Mouse (Mus musculus) forebrain, embryonic 13.5 days (tissue): ENCODE results near the gene Kif6. TPM values are rescaled to one million over a fixed set of nuclear protein-coding genes. Genes with fewer than 3 reads are reported as not detected.

ENCODE experiments used
- ATAC-seq: fragments of 200-750 bp; cut with Nextera tagmentation; 2 replicates; pipeline ENCODE4 v1.8.0; 2017
- H3K27ac ChIP-seq: fragments of 300-500 bp; sonication (generic); 2 replicates; pipeline ENCODE4 v1.5.1; 2015; ENCODE audit warnings: inconsistent platforms, mild to moderate bottlenecking, moderate library complexity
- H3K27me3 ChIP-seq: fragments of 300-500 bp; sonication (generic); 2 replicates; pipeline ENCODE4 v1.6.1; 2015; ENCODE audit warnings: mild to moderate bottlenecking, inconsistent platforms
- H3K36me3 ChIP-seq: fragments of 300-500 bp; sonication (generic); 2 replicates; pipeline ENCODE4 v1.6.1; 2015; ENCODE audit warnings: mild to moderate bottlenecking, inconsistent platforms; ENCODE audit not compliant: poor library complexity, severe bottlenecking
- H3K4me1 ChIP-seq: fragments of 300-500 bp; sonication (generic); 2 replicates; pipeline ENCODE4 v1.6.1; 2015; ENCODE audit warnings: inconsistent platforms
- H3K4me2 ChIP-seq: fragments of 300-500 bp; sonication (generic); 2 replicates; pipeline ENCODE4 v1.6.1; 2015; ENCODE audit warnings: inconsistent platforms, mild to moderate bottlenecking, moderate library complexity
- H3K4me3 ChIP-seq: fragments of 300-500 bp; sonication (generic); 2 replicates; pipeline ENCODE4 v1.5.1; 2015; ENCODE audit warnings: mild to moderate bottlenecking, inconsistent platforms
- H3K9ac ChIP-seq: fragments of 300-500 bp; sonication (generic); 2 replicates; pipeline ENCODE4 v1.6.1; 2015; ENCODE audit warnings: mild to moderate bottlenecking, inconsistent platforms
- H3K9me3 ChIP-seq: fragments of 300-500 bp; sonication (generic); replicated peaks from 2 replicates; pipeline ENCODE4 v1.6.1; 2016; ENCODE audit warnings: inconsistent platforms
- WGBS: fragments of 180-500 bp; shearing (Covaris S2); methylation state at CpG from one replicate; pipeline ENCODE4 v1.1.7; 2015; 5-methylcytosine and 5-hydroxymethylcytosine counted together
- polyA plus RNA-seq: library from polyadenylated mRNA; unstranded; fragments of >200 nt; fragmentation: Nextera tagmentation; extraction: Ambion mirVana; gene quantifications from 2 replicates; pipeline ENCODE4 v1.2.1, GENCODE M21; 2015

Gene Kif6
- polyA plus RNA-seq, 1 experiment from 2014 or later, result 1.7 TPM

DNA sequence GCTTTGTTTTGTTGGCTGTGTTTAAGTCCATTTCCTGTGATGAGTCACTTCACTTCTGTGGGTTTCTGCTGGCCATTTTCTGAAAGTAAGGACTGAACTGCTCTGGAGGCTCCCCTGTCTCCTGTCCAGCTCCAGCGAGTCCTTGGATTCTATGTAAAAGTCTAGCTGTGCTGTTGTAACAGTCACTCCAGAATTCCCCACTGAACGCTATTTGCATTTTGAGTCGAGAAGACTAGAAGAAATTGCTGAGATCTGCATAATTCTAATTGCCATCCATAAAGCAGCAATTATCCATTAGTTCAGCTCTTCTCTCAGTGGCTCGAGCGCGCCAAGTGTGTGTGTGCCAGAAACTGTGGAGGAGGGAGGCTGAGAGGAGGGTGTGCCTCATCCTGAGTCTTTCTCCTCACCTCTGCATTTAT lies 57.0 kb downstream of the Kif6 start:
- no peak overlapping the region for H3K4me3 ChIP-seq
- WGBS, result 52% methylated on average over 6 of the region's 6 CpGs
- H3K9ac ChIP-seq, result no peak overlapping the region
- ATAC-seq, result peak; percentile 89
- H3K27me3 ChIP-seq, result no peaks in the 10 kb centered on the region
- H3K27ac ChIP-seq, result peak overlapping the region; percentile 16; the same call in 1 of the 2 replicates
- H3K4me2 ChIP-seq, result no peak overlapping the region
- H3K36me3 ChIP-seq, result no peaks in the 10 kb centered on the region
- no peaks in the 10 kb centered on the region; the same call in 1 of the 2 replicates for H3K9me3 ChIP-seq
- 0 out of 2 replicates have a peak, but pooled peaks cover 10% of the 10 kb centered on the region for H3K4me1 ChIP-seq

GRCm38 (mm10) chr17:49672421-49672820 lies 57.5 kb downstream of the Kif6 start:
- Histone ChIP-seq H3K36me3 (no peaks in the 10 kb centered on the region), H3K27me3 (no peaks in the 10 kb centered on the region), H3K4me1 (0 out of 2 replicates have a peak, but pooled peaks cover 10% of the 10 kb centered on the region), H3K9me3 (no peaks in the 10 kb centered on the region; the same call in 1 of the 2 replicates), H3K27ac (peak overlapping the region; percentile 16; the same call in 1 of the 2 replicates), H3K4me3 (no peak overlapping the region), H3K9ac (no peak overlapping the region), H3K4me2 (no peak overlapping the region)
- no peak; the same call in none of the 2 replicates for ATAC-seq
- 88% methylated on average over 5 of the region's 5 CpGs for WGBS

DNA sequence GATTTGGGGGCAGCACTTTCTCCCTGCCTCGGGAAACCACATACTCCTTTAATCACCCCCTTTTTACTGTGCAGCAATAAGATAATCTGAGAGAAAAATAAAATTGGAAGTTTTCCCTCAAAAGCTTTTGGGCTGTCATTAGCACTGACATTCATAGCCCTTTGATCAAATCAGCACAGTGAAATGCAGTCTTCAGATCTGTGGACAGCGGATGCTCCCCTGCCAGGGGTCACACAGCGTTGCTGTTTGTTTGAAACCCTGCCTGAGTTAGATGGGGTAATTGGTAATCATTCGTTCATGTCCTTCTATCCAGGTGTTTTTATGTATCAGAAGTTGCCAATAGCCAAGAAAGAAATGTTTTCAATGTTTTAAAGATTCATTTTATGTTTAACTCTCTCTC lies 60.7 kb downstream of the Kif6 start:
- Histone ChIP-seq H3K4me1 (0 out of 2 replicates have a peak, but pooled peaks cover 10% of the 10 kb centered on the region), H3K4me3 (no peak overlapping the region), H3K27ac (no peak overlapping the region), H3K9me3 (no peaks in the 10 kb centered on the region; the same call in 1 of the 2 replicates), H3K4me2 (no peak overlapping the region), H3K27me3 (no peaks in the 10 kb centered on the region), H3K36me3 (no peaks in the 10 kb centered on the region), H3K9ac (no peak overlapping the region)
- 73% methylated on average over 4 of the region's 4 CpGs for WGBS
- no peak for ATAC-seq

DNA sequence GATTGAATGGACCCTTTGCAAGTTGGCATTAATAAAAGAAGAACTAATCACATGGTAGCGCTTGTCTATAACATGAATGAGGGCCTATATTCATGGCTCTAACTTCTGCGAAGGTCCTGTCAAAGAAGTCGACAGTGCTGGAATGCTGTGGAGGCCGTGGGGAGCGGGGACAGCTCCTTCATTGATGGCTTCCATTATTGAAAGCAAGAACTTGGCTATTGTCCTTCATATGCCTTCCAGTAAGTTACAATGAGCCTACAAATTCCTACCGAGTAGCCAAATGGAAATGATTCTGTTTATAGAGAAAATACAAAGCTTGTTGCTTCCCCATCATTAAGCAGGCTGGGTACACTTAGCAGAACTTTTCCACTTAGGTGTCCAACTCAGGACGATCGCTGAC lies 66.5 kb downstream of the Kif6 start:
- Histone ChIP-seq H3K27ac (no peak overlapping the region), H3K4me1 (0 out of 2 replicates have a peak, but pooled peaks cover 6% of the 10 kb centered on the region), H3K36me3 (no peaks in the 10 kb centered on the region), H3K27me3 (no peaks in the 10 kb centered on the region), H3K4me2 (no peak overlapping the region), H3K4me3 (no peak overlapping the region), H3K9me3 (no peaks in the 10 kb centered on the region; the same call in none of the 2 replicates), H3K9ac (no peak overlapping the region)
- ATAC-seq, result no peak
- WGBS, result 33% methylated on average over 8 of the region's 8 CpGs

- Histone ChIP-seq H3K4me1 (0 out of 2 replicates have a peak, but pooled peaks cover 6% of the 10 kb centered on the region), H3K9ac (no peak overlapping the region), H3K36me3 (no peaks in the 10 kb centered on the region), H3K27ac (no peak overlapping the region), H3K9me3 (no peaks in the 10 kb centered on the region; the same call in 1 of the 2 replicates), H3K27me3 (no peaks in the 10 kb centered on the region), H3K4me2 (no peak overlapping the region), H3K4me3 (no peak overlapping the region)
- WGBS, result 34% methylated on average over 2 of the region's 2 CpGs
- ATAC-seq, result no peak
These were observed 69.2 kb downstream of the Kif6 start for GRCm38 (mm10) chr17:49684146-49684545.

DNA sequence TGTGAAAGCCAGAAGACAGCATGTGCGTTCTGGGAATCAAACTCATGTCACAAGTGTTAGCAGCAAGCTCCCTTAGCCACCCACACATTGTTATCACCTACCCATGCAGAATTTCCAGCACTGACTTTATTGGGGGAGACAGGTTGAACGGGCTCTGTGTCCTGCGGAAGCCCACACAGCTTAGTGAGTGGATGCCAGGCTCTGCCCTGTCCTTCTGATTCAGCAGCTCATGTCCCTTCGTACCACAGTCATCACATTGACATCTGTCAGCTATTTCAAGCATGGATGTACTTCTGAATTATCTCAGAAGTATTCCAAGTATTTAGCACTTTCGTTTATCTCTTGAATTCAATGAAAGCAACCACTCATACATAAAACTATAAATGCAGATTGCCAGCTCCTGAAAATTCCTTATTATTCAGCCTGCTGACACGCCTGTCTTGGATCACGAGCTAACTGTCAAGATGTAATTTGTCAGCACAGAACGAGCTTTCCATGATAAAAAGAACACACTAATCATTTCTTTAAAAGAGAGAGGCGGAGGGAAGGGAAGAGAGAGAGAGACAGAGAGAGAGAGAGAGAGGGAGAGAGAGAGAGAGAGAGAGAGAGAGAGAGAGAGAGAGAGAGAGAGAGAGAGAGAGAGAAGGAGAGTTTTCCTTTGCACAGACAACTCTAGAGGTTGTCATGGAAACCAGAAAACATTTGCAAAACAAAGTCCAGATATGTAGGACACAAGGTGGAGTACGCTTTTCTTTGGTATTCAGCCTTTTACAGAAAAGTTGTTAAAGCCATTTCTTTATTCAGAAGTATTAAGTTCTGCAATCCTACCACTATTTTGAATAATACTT lies 75.9 kb downstream of the Kif6 start:
- Histone ChIP-seq H3K36me3 (no peaks in the 10 kb centered on the region), H3K27ac (no peak overlapping the region), H3K9me3 (no peaks in the 10 kb centered on the region; the same call in 1 of the 2 replicates), H3K9ac (no peak overlapping the region), H3K4me1 (peaks cover 12% of the 10 kb centered on the region), H3K4me2 (no peak overlapping the region), H3K27me3 (no peaks in the 10 kb centered on the region), H3K4me3 (no peak overlapping the region)
- ATAC-seq, result peak; percentile 55; the same call in 1 of the 2 replicates
- 51% methylated on average over 10 of the region's 10 CpGs for WGBS

GRCm38 (mm10) chr17:49691455-49691805 lies 76.5 kb downstream of the Kif6 start:
- H3K36me3 ChIP-seq, result no peaks in the 10 kb centered on the region
- WGBS, result 79% methylated on average over 9 of the region's 9 CpGs
- no peaks in the 10 kb centered on the region for H3K9me3 ChIP-seq
- H3K4me1 ChIP-seq, result peaks cover 12% of the 10 kb centered on the region
- no peak overlapping the region for H3K9ac ChIP-seq
- H3K4me2 ChIP-seq, result no peak overlapping the region
- no peak overlapping the region for H3K27ac ChIP-seq
- ATAC-seq, result peak; percentile 50; the same call in 1 of the 2 replicates
- no peaks in the 10 kb centered on the region for H3K27me3 ChIP-seq
- H3K4me3 ChIP-seq, result no peak overlapping the region

DNA sequence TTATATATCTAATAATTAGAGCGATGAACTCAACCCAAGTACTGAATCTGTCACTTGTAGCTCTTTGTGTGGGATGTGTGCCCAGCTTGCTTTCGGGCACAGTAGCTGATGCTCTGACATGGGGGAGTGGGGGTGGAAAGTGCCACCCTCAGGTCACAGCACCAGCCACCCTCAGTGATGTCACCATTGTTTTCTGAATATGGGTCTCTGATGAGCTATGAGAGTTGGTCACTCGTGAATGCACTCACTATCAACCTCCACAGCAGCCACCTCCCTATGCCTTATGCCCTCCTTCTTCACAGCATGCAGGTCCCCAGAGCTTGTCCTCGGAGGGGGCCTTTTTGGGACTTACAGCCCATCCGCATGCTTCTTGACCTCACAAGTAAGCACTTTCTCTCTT lies 78.3 kb downstream of the Kif6 start:
- H3K9me3 ChIP-seq, result no peaks in the 10 kb centered on the region
- no peak overlapping the region for H3K4me3 ChIP-seq
- H3K4me2 ChIP-seq, result no peak overlapping the region
- WGBS, result 73% methylated on average over 5 of the region's 5 CpGs
- H3K27me3 ChIP-seq, result no peaks in the 10 kb centered on the region
- no peak for ATAC-seq
- H3K4me1 ChIP-seq, result peaks cover 12% of the 10 kb centered on the region
- H3K27ac ChIP-seq, result no peak overlapping the region
- H3K9ac ChIP-seq, result no peak overlapping the region
- H3K36me3 ChIP-seq, result no peaks in the 10 kb centered on the region

DNA sequence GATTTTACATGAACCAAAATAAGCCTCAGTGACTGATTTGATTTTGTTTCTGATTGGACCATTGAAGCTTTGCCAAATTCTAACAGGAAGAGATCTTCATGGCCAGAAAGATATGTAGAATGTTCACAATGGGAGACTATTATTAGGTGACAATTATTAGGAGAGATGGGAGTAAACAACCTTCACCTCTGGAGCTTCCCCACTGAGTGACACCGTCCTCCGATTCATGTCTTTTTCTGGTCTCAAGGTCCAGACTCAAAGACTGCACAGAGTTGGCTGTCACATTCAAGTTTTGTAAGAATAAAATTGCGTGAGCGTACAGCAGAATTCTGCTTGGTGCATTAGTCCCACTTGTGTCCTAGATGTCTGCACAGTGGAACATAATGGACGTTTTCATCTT lies 82.3 kb downstream of the Kif6 start:
- Histone ChIP-seq H3K4me2 (no peak overlapping the region), H3K4me3 (no peak overlapping the region), H3K27ac (no peak overlapping the region), H3K4me1 (no peaks in the 10 kb centered on the region), H3K9me3 (no peaks in the 10 kb centered on the region), H3K27me3 (no peaks in the 10 kb centered on the region), H3K36me3 (no peaks in the 10 kb centered on the region), H3K9ac (no peak overlapping the region)
- ATAC-seq, result no peak
- 94% methylated on average over 5 of the region's 5 CpGs for WGBS

DNA sequence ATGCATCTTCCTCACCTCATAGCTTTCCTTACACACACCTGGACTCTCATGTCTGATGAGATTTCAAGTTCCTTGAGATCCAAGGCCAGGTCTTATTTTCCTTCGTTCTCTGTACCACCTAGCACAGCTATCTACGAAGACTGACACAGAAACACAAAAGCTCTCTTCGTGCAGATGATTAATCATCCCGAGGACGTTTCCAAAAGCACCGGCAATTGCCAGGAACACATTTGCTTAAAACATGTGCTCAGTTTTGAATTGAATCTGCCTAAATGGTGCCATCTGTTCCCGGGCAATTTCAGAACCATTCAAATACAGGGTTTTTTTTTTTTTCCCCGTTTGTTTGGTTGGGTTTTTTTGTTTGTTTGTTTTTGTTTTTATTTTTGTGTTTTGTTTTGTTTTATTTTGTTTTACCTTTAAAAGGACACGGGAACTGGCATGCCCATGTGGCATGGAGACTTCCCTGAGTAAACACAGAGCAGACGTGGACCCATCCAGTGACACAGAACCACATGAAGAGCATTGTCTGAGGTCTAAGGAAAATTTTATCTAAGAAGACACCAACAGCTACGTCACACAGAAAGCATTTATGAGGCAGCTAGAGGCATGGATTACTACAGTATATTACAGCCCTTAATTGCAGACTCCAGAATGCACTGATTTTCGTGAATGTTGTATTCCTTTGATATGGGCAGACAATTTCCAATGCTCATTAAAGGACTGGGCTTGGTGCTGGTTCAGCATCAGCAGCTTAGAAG lies 88.7 kb downstream of the Kif6 start:
- peaks cover 6% of the 10 kb centered on the region for H3K4me1 ChIP-seq
- WGBS, result 63% methylated on average over 12 of the region's 12 CpGs
- H3K27ac ChIP-seq, result peak overlapping the region; percentile 45; the same call in 1 of the 2 replicates
- ATAC-seq, result peak; percentile 77
- no peaks in the 10 kb centered on the region for H3K9me3 ChIP-seq
- no peak overlapping the region for H3K4me3 ChIP-seq
- no peaks in the 10 kb centered on the region for H3K27me3 ChIP-seq
- no peak overlapping the region for H3K9ac ChIP-seq
- H3K36me3 ChIP-seq, result no peaks in the 10 kb centered on the region
- H3K4me2 ChIP-seq, result no peak overlapping the region

- Histone ChIP-seq H3K4me3 (no peak overlapping the region), H3K9ac (no peak overlapping the region), H3K27me3 (no peaks in the 10 kb centered on the region), H3K27ac (no peak overlapping the region), H3K4me1 (peaks cover under 1% of the 10 kb centered on the region), H3K36me3 (no peaks in the 10 kb centered on the region), H3K9me3 (no peaks in the 10 kb centered on the region), H3K4me2 (no peak overlapping the region)
- ATAC-seq, result no peak
- WGBS, result 69% methylated on average over 2 of the region's 2 CpGs
These were observed 94.3 kb downstream of the Kif6 start for GRCm38 (mm10) chr17:49709192-49709591.

DNA sequence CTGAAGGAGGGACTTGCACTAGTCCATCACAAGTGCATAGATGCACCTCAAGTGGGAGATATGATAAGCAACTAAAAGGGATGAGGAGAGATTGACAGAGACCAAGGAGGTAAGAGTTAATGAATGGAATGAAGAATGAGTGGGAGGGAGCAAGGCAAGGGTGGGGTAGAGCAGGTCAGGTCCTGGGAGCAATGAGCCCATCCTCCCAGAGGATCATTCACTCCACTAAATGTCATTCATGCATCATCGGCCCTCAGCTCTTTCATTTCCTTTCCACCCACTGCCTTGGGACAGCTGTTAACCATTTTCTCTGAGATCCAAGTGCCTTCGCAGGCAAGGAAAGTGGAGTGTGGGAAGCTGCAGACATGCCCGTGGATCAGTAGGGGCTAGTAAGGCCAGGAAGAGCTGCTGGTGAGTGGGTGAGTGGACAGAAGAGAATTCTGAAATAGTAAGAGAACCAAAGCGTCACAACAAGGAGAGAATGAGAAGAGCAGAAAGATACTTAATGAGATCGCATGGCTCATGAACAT lies 95.2 kb downstream of the Kif6 start:
- no peaks in the 10 kb centered on the region for H3K9me3 ChIP-seq
- no peak overlapping the region for H3K27ac ChIP-seq
- ATAC-seq, result no peak
- H3K4me3 ChIP-seq, result no peak overlapping the region
- H3K9ac ChIP-seq, result no peak overlapping the region
- 90% methylated on average over 5 of the region's 5 CpGs for WGBS
- H3K27me3 ChIP-seq, result no peaks in the 10 kb centered on the region
- H3K4me2 ChIP-seq, result no peak overlapping the region
- no peaks in the 10 kb centered on the region for H3K36me3 ChIP-seq
- H3K4me1 ChIP-seq, result no peaks in the 10 kb centered on the region
